Mouse (Mus musculus): ENCODE data around the gene Zmynd8. TPM values are rescaled to one million over a fixed set of nuclear protein-coding genes. Genes with fewer than 3 reads are reported as not detected.

The Zmynd8 gene
- polyA plus RNA-seq, 1 experiment from 2014 or later, result 54.5 TPM

DNA sequence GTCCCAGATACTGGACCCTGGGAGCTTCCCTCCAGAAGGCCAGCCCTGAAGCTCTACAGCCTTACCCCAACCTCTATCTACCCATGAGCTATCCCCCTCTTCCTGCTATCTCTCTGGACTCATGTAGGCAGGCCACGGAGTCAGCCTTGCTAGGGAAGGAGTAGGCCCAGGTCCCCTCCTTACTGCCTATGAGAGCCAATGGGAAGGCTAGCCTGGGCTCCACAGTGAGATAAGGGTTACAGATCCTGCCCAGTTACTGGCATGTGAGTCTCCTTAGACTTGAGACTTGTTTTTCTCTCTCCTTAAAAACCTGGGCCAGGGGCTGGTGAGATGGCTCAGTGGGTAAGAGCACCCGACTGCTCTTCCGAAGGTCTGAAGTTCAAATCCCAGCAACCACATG lies 5.6 kb downstream of the Zmynd8 start:
- 88% methylated on average over 3 of the region's 3 CpGs for WGBS
- Histone ChIP-seq H3K9ac (ENCODE audit: low read length) (no peak overlapping the region), H3K36me3 (ENCODE audit: control insufficient read depth, insufficient read depth, low read length) (no peaks in the 10 kb centered on the region), H3K27ac (ENCODE audit: low read depth, low read length) (no peak overlapping the region), H3K27me3 (ENCODE audit: control insufficient read depth, insufficient read depth, low read length) (no peaks in the 10 kb centered on the region), H3K9me3 (ENCODE audit: control insufficient read depth, low read length) (no peaks in the 10 kb centered on the region), H3K4me1 (ENCODE audit: control insufficient read depth, insufficient read depth, low read length) (peaks cover 13% of the 10 kb centered on the region), H3K4me2 (ENCODE audit: low read depth) (no peak overlapping the region), H3K4me3 (ENCODE audit: low read depth, low read length) (no peak overlapping the region)
- ATAC-seq (ENCODE audit: insufficient read depth, low FRiP score, low TSS enrichment) (no peak), DNase-seq (ENCODE audit: low spot score) (no peak)

DNA sequence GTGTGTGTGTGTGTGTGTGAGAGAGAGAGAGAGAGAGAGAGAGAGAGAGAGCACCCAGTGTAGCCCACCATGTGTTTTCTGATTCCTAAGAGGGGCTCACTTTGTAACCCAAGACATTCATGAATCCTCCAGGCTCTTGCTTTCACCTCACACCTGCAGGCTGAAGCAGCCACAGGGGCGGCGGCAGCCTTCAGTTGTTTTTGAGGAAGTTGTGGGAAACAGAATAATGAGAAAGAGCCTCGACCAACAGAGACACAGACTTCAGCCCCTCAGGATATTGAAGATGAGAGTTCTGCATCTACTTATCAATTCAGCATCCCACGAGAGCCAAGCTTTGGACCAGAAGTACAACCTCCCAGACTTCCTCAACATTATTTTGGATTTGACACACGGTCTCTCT lies 6.2 kb downstream of the Zmynd8 start:
- Histone ChIP-seq H3K36me3 (ENCODE audit: control insufficient read depth, insufficient read depth, low read length) (no peaks in the 10 kb centered on the region), H3K4me1 (ENCODE audit: control insufficient read depth, insufficient read depth, low read length) (peaks cover 19% of the 10 kb centered on the region), H3K4me2 (ENCODE audit: low read depth) (no peak overlapping the region), H3K27ac (ENCODE audit: low read depth, low read length) (no peak overlapping the region), H3K9ac (ENCODE audit: low read length) (no peak overlapping the region), H3K9me3 (ENCODE audit: control insufficient read depth, low read length) (no peaks in the 10 kb centered on the region), H3K4me3 (ENCODE audit: low read depth, low read length) (no peak overlapping the region), H3K27me3 (ENCODE audit: control insufficient read depth, insufficient read depth, low read length) (no peaks in the 10 kb centered on the region)
- WGBS, result 84% methylated on average over 5 of the region's 5 CpGs
- ATAC-seq (ENCODE audit: insufficient read depth, low FRiP score, low TSS enrichment) (no peak), DNase-seq (ENCODE audit: low spot score) (no peak)

DNA sequence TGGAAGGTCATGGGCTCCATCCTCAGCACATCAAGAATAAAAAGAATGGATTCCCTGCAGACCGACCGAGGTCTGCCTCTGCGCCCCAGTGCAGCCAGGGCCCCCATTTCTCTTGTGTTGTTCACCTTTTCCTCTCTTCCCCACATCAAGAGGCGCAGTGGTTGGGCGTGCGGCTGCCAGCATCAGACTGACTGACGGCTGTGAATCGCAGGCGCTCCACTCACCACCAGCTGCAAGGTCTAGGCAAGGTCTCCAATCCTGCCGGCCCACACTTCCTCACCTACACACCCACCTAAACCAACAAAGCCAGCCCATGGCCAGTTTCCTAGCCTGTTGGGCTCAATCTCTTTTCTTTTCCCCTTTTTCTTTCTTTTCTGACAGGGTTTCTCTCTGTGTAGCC lies 8.4 kb downstream of the Zmynd8 start:
- no peak for DNase-seq (ENCODE audit: low spot score)
- no peak overlapping the region for H3K4me3 ChIP-seq (ENCODE audit: low read depth, low read length)
- H3K4me2 ChIP-seq (ENCODE audit: low read depth), result no peak overlapping the region
- no peak for ATAC-seq (ENCODE audit: insufficient read depth, low FRiP score, low TSS enrichment)
- no peak overlapping the region for H3K9ac ChIP-seq (ENCODE audit: low read length)
- peaks cover 40% of the 10 kb centered on the region for H3K4me1 ChIP-seq (ENCODE audit: control insufficient read depth, insufficient read depth, low read length)
- 74% methylated on average over 10 of the region's 10 CpGs for WGBS
- H3K27ac ChIP-seq (ENCODE audit: low read depth, low read length), result no peak overlapping the region
- no peaks in the 10 kb centered on the region for H3K36me3 ChIP-seq (ENCODE audit: control insufficient read depth, insufficient read depth, low read length)
- no peaks in the 10 kb centered on the region for H3K9me3 ChIP-seq (ENCODE audit: control insufficient read depth, low read length)
- H3K27me3 ChIP-seq (ENCODE audit: control insufficient read depth, insufficient read depth, low read length), result no peaks in the 10 kb centered on the region

DNA sequence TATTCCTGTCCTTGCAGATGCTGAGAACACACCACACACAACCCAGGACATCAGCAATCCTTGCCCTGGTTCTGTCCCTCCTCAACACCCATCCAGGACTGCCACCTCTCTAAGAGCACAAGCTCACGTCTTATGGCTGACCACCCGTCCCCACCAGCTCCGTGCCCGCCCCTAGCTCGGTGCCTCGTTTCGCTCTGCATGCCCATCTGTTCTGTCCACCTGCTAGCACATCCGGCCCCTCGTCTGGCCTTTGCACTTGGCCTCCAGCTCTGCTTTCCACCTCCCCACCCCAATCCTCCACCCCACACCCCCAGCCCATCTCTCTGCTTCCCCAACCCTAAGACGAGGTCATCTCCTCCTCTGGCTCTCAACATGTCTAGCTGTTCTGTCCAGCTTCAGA lies 8.9 kb downstream of the Zmynd8 start:
- no peak overlapping the region for H3K4me3 ChIP-seq (ENCODE audit: low read depth, low read length)
- H3K27me3 ChIP-seq (ENCODE audit: control insufficient read depth, insufficient read depth, low read length), result no peaks in the 10 kb centered on the region
- 0 out of 2 replicates have a peak overlapping the region, but pooled peaks have one; percentile 7 for H3K27ac ChIP-seq (ENCODE audit: low read depth, low read length)
- WGBS, result 65% methylated on average over 10 of the region's 10 CpGs
- ATAC-seq (ENCODE audit: insufficient read depth, low FRiP score, low TSS enrichment) (no peak), DNase-seq (ENCODE audit: low spot score) (no peak)
- H3K9ac ChIP-seq (ENCODE audit: low read length), result no peak overlapping the region
- no peaks in the 10 kb centered on the region for H3K9me3 ChIP-seq (ENCODE audit: control insufficient read depth, low read length)
- H3K4me1 ChIP-seq (ENCODE audit: control insufficient read depth, insufficient read depth, low read length), result peaks cover 45% of the 10 kb centered on the region
- H3K36me3 ChIP-seq (ENCODE audit: control insufficient read depth, insufficient read depth, low read length), result no peaks in the 10 kb centered on the region
- no peak overlapping the region for H3K4me2 ChIP-seq (ENCODE audit: low read depth)

DNA sequence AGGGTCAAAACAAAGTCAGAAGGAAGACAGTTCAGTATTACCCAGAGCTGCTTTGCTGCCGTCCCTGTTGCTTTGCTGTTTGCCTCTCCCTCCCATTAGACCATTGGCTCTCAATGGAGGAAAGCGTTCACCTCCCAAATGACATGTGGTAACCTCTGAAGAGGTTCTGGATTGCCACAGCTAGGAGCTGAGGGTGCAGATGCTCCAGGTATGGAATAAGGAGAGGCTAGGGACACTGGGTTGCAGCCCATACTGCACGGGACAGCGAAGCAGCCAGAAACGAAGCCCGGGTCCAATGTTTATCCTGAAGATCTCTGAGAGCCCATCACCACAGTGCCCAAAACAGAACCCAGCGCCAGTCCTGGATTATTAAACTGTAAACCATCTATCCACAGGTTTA lies 9.6 kb downstream of the Zmynd8 start:
- ATAC-seq (ENCODE audit: insufficient read depth, low FRiP score, low TSS enrichment) (no peak), DNase-seq (ENCODE audit: low spot score) (no peak)
- Histone ChIP-seq H3K27ac (ENCODE audit: low read depth, low read length) (peak overlapping the region; percentile 98; the same call in 1 of the 2 replicates), H3K9ac (ENCODE audit: low read length) (no peak overlapping the region), H3K4me1 (ENCODE audit: control insufficient read depth, insufficient read depth, low read length) (peaks cover 48% of the 10 kb centered on the region), H3K27me3 (ENCODE audit: control insufficient read depth, insufficient read depth, low read length) (no peaks in the 10 kb centered on the region), H3K9me3 (ENCODE audit: control insufficient read depth, low read length) (no peaks in the 10 kb centered on the region), H3K36me3 (ENCODE audit: control insufficient read depth, insufficient read depth, low read length) (no peaks in the 10 kb centered on the region), H3K4me2 (ENCODE audit: low read depth) (no peak overlapping the region), H3K4me3 (ENCODE audit: low read depth, low read length) (no peak overlapping the region)
- 68% methylated on average over 7 of the region's 7 CpGs for WGBS

DNA sequence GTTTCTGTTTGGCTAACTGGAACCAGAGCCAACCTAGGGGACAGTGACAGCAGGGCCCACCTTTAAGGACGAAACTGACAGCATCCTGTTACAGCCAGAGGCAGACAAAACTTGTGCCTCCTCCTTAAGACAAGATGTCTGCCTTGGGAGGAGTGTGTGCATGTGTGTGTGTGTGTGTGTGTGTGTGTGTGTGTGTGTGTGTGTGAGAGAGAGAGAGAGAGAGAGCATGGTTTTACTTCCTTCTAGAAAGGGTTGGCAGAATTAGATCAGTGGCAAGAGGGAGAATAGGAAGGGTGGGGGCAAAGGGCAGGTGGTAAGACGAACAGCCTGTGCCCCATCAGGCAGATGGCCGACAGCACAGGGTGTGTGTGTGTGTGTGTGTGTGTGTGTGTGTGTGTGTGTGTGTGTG lies 10.0 kb downstream of the Zmynd8 start:
- Histone ChIP-seq H3K27ac (ENCODE audit: low read depth, low read length) (peak overlapping the region; percentile 98), H3K4me3 (ENCODE audit: low read depth, low read length) (no peak overlapping the region), H3K9ac (ENCODE audit: low read length) (peak overlapping the region; percentile 23), H3K36me3 (ENCODE audit: control insufficient read depth, insufficient read depth, low read length) (no peaks in the 10 kb centered on the region), H3K9me3 (ENCODE audit: control insufficient read depth, low read length) (no peaks in the 10 kb centered on the region), H3K27me3 (ENCODE audit: control insufficient read depth, insufficient read depth, low read length) (no peaks in the 10 kb centered on the region), H3K4me1 (ENCODE audit: control insufficient read depth, insufficient read depth, low read length) (peaks cover 53% of the 10 kb centered on the region), H3K4me2 (ENCODE audit: low read depth) (no peak overlapping the region)
- ATAC-seq (ENCODE audit: insufficient read depth, low FRiP score, low TSS enrichment), result no peak
- no peak for DNase-seq (ENCODE audit: low spot score)
- WGBS, result 19% methylated on average over 3 of the region's 3 CpGs

DNA sequence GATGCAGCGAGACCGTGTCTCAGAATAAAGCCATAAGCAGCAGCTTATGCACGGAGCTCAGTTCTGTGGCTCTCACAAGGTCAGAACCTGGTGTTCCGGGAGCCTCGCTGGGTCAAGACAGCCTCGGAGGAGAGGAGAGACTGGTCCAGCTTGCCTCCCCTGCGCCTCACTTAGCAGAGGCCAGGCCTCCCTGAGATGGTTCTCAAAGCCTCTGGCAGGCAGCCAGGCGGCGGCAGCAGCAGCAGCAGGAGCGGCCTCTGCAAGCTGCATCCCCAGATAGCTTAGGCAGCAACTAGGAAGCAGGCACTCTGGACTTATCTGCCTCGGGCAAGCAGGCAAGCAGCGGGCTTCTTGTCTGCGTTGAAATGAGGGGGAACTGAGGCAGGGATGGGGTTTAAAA lies 10.4 kb downstream of the Zmynd8 start:
- H3K9me3 ChIP-seq (ENCODE audit: control insufficient read depth, low read length), result no peaks in the 10 kb centered on the region
- H3K4me1 ChIP-seq (ENCODE audit: control insufficient read depth, insufficient read depth, low read length), result peaks cover 57% of the 10 kb centered on the region
- H3K9ac ChIP-seq (ENCODE audit: low read length), result peak overlapping the region; percentile 23
- H3K36me3 ChIP-seq (ENCODE audit: control insufficient read depth, insufficient read depth, low read length), result no peaks in the 10 kb centered on the region
- 31% methylated on average over 13 of the region's 13 CpGs for WGBS
- ATAC-seq (ENCODE audit: insufficient read depth, low FRiP score, low TSS enrichment) (peak; percentile 21; the same call in 1 of the 2 replicates), DNase-seq (ENCODE audit: low spot score) (peak; percentile 84)
- no peak overlapping the region for H3K4me3 ChIP-seq (ENCODE audit: low read depth, low read length)
- no peaks in the 10 kb centered on the region for H3K27me3 ChIP-seq (ENCODE audit: control insufficient read depth, insufficient read depth, low read length)
- H3K27ac ChIP-seq (ENCODE audit: low read depth, low read length), result peak overlapping the region; percentile 98
- peak overlapping the region; percentile 14; the same call in 1 of the 2 replicates for H3K4me2 ChIP-seq (ENCODE audit: low read depth)

DNA sequence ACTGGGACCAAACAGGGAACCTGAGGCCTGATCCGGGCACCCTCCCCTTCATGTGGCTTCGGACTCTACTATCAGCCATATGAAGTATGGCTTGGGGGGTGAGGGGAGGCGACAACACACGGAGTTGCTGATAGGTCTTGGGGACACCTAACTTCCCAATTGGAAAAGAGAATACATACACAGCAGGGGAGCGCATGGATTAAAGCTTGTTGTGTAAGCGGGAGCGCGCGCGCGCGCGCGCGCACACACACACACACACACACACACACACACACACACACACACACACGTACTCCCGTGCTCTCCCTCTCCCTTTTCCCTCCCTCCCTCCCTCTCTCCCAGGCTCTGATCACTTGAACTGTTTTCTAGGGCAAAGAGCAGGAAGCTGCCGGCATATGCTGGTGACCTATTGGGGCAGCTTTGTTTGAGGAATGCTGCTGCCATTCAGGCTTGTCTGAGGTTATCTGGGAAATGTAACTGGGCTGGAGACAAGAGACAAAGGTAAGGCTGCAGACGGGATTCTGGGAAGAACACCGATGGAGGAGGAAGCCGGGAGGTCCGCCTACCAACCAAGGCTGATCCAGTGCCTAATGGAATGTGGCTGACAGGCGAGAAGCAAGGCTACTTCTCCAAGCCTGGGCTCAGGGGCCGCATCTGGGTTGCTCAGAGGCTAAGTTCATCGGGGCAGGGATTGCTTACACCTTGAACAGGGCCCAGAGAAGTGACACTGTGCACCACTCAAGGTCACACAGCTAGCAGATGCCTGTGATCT lies 11.8 kb downstream of the Zmynd8 start:
- peak overlapping the region; percentile 21 for H3K4me2 ChIP-seq (ENCODE audit: low read depth)

DNA sequence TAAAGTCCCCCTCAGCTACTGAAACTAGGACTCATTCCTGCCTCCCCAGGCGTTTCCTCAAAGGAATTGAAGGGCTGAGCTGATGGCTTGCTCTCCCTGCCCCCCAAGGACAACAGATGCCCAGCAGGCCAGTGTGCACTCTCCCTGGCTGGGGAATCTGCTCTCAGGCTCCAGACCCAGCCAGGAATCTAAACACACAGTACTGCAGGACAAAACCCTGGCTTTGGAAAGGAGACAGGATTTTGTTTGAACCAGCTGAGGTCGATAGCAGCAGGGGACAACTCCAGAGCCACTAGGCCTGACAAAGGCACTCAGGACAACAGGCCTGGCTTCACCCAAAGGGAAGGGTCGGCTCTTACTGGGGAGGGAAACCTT lies 12.3 kb downstream of the Zmynd8 start:
- Histone ChIP-seq H3K27me3 (ENCODE audit: control insufficient read depth, insufficient read depth, low read length) (no peaks in the 10 kb centered on the region), H3K36me3 (ENCODE audit: control insufficient read depth, insufficient read depth, low read length) (no peaks in the 10 kb centered on the region), H3K27ac (ENCODE audit: low read depth, low read length) (peak overlapping the region; percentile 98), H3K9me3 (ENCODE audit: control insufficient read depth, low read length) (no peaks in the 10 kb centered on the region), H3K9ac (ENCODE audit: low read length) (peak overlapping the region; percentile 62), H3K4me3 (ENCODE audit: low read depth, low read length) (no peak overlapping the region), H3K4me2 (ENCODE audit: low read depth) (peak overlapping the region; percentile 21; the same call in 1 of the 2 replicates), H3K4me1 (ENCODE audit: control insufficient read depth, insufficient read depth, low read length) (peaks cover 76% of the 10 kb centered on the region)
- WGBS, result 3% methylated on average over 3 of the region's 3 CpGs
- DNase-seq (ENCODE audit: low spot score) (peak; percentile 48), ATAC-seq (ENCODE audit: insufficient read depth, low FRiP score, low TSS enrichment) (no peak)

More for the DNA sequence above, 11.8 kb downstream of the Zmynd8 start:
- no peaks in the 10 kb centered on the region for H3K9me3 ChIP-seq (ENCODE audit: control insufficient read depth, low read length)
- DNase-seq (ENCODE audit: low spot score), result peak; percentile 65
- WGBS, result 2% methylated on average over 25 of the region's 25 CpGs
- no peak for ATAC-seq (ENCODE audit: insufficient read depth, low FRiP score, low TSS enrichment)
- peak overlapping the region; percentile 62 for H3K9ac ChIP-seq (ENCODE audit: low read length)
- peaks cover 70% of the 10 kb centered on the region for H3K4me1 ChIP-seq (ENCODE audit: control insufficient read depth, insufficient read depth, low read length)
- peak overlapping the region; percentile 98 for H3K27ac ChIP-seq (ENCODE audit: low read depth, low read length)
- no peaks in the 10 kb centered on the region for H3K36me3 ChIP-seq (ENCODE audit: control insufficient read depth, insufficient read depth, low read length)
- no peaks in the 10 kb centered on the region for H3K27me3 ChIP-seq (ENCODE audit: control insufficient read depth, insufficient read depth, low read length)
- H3K4me3 ChIP-seq (ENCODE audit: low read depth, low read length), result no peak overlapping the region

Measured in neural tube, embryonic 11.5 days (tissue).